Mouse (Mus musculus) activated CD4-positive, CD25-positive, alpha-beta regulatory T cell (primary cell): Measurements from ENCODE around the gene Cops6. TPM values are rescaled to one million over a fixed set of nuclear protein-coding genes. Genes with fewer than 3 reads are reported as not detected.

ENCODE experiments used
- polyA plus RNA-seq, 2 experiments: library from polyadenylated mRNA; unstranded; fragments of 100-300 nt; shearing (Covaris generic); gene quantifications; one replicate each; pipeline ENCODE4 v1.2.1; 2017

Gene Cops6
- 100 to 1,000 TPM; 201 to 238 TPM for polyA plus RNA-seq

DNA sequence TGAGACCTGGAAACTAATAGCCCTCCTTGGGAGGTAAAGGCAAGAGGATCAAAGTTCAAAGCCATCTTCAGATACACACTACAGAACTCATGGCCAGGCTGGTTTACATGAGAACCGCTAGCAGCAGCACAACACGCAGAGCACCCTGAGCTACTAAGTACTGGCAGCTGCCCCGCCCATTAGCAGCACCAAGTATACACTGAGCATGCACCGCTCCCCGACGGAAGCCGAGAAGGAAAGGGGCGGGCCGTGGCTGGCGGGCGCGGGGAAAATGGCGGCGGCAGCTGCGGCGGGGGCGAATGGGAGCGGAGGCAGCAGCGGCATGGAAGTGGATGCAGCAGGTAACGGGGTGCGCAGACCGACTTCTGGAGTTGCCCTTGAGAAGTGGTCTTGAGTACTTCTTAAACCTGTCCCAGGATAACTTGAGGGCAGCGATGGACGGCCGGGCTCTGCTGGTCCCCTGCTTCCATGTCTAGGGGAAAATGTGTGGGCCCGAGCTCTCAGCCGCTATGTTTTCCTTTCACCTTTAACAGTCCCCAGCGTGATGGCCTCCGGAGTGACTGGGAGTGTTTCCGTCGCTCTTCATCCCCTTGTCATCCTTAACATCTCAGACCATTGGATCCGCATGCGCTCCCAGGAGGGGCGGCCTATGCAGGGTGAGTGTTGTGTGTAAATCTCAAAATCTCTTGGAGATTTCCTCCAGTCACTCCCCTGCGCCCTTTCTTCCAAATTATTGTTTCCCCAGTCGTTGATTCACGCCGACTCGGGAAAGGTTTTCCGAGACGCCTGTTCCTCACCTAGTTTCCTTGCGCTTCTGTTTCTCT lies at the start of gene Cops6:
TSS of gene Cops6 (plus strand) at position 230 of the 824 bp plus-strand sequence.

GRCm38 (mm10) chr5:138116255-138117198 lies 44.3 kb upstream of the Cops6 start, which contains the start of gene Zscan21:
Gene Zscan21 (plus strand): TSS chr5:138116903.

GRCm38 (mm10) chr5:138155443-138155976 lies 5.4 kb upstream of the Cops6 start, which contains the start of gene Zfp113:
Gene Zfp113 (minus strand): TSS chr5:138155744.

GRCm38 (mm10) chr5:138171695-138172491 lies 11.0 kb downstream of the Cops6 start, which contains the start of the genes Ap4m1 and Mcm7:
Gene Ap4m1 (plus strand): TSS chr5:138172002.
Gene Mcm7 (minus strand): TSS chr5:138172422.

DNA sequence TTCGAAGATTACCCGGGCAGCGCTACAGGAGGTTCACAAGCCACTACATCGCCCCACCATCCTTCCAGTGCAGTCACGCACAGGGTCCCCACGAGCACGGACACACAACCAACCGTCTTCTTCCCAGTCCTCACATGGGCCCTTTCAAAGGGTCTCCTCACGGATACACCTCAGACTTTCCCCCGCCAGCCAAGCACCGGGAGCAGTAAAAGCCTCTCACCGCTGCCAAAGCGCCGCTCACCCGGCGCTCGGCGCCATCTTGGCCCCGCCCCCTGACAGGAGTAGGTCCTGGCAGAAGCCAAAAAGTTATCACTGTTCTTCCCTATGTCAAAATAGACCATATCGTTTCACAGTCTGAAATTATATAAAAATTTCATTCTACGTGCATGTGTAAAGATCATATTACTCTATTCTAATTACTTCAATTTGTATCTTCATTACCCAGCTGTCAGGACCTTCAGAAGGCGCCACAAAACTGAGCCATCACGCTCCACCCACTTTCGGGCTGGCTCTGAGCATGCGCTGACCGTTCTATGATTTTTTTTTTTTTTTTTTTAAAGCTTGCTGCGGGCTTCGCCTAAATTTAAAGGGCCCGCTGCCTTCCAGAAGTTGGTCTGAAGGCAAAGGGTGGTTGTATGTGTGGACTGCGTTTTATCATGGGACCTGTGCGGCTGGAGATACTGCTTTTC lies 26.2 kb downstream of the Cops6 start, which contains the start of the genes Taf6 and Cnpy4:
TSS of gene Taf6 (minus strand) at position 502 of the 689 bp plus-strand sequence.
TSS of gene Cnpy4 (plus strand) at position 536 of the 689 bp plus-strand sequence.

DNA sequence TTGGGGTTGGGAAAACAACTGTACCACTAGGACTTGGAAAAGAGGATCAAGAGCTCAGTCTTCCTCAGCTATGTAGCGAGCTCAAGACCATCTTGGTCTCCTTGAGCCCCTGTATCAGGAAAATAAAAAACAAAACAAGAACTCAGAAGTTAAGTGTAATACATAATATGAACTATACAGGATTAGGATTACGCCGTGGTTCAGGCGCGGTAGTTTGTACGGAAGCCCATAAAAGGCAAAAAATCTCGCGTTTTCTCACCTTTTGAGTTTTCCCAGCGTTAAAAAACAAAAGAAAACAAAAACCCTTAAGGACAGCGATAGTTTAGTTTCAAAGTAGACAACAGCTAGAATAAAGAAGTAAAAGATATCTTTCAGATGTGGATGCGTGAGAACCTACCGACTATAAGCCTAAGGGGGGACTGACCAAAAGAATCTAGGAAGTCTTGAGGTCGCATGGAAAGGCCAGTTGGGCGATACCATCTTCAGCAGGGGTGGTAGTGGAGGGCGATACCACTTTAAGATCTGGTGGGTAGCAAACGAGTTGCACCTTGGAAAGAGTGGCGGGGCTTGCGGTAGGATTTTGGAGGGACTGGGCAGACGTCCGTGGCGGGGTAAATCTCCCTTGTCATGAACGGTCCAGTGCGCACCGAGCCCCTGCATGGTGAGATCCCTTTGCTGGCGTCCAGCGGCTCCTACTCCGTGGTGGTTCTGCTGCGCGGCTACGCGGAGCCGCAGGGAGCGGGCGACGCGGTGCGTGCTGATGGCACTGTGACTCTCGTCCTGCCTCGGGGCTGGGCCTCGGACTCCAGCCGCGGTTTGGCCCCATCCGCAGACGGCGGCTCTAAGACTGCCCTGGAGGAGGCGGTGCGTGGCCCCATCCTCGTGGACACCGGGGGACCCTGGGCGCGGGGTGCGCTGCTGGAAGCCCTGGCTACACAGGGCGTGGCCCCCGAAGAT lies 33.2 kb downstream of the Cops6 start, which contains the start of gene Mblac1:
TSS of gene Mblac1 (plus strand) at position 544 of the 957 bp plus-strand sequence.

Other genes starting within 250 kb of the Cops6 start
- under 1 TPM in 1 of 2 experiments, not detected in 1; 0.11 TPM for gene Cyp3a13, start 239.5 kb upstream of the Cops6 start, polyA plus RNA-seq
- under 1 TPM in 1 of 2 experiments, not detected in 1; 0.06 TPM for gene Gjc3, start 198.0 kb upstream of the Cops6 start, polyA plus RNA-seq
- not detected for gene Azgp1, start 179.6 kb upstream of the Cops6 start, polyA plus RNA-seq
- under 1 TPM in 1 of 2 experiments, not detected in 1; 0.10 TPM for gene Smok3a, start 139.8 kb upstream of the Cops6 start, polyA plus RNA-seq
- under 1 TPM in 1 of 2 experiments, not detected in 1; 0.50 TPM for gene Smok3b, start 139.6 kb upstream of the Cops6 start, polyA plus RNA-seq
- gene Smok3c, start 107.9 kb upstream of the Cops6 start, polyA plus RNA-seq, result under 1 TPM in 1 of 2 experiments, not detected in 1; 0.20 TPM
- gene Zkscan1, start 76.0 kb upstream of the Cops6 start, polyA plus RNA-seq, result 10 to 100 TPM; 13.7 to 15.0 TPM
- gene Zscan21, start 44.2 kb upstream of the Cops6 start, polyA plus RNA-seq, result 10 to 100 TPM; 25.9 to 26.6 TPM
- 10 to 100 TPM; 13.8 to 18.1 TPM for gene Zfp113, start 5.3 kb upstream of the Cops6 start, polyA plus RNA-seq
- gene Ap4m1, start 10.9 kb downstream of the Cops6 start, polyA plus RNA-seq, result 10 to 100 TPM in 1 of 2 experiments, 1 to 10 TPM in 1; 4.1 to 11.6 TPM
- gene Mcm7, start 11.4 kb downstream of the Cops6 start, polyA plus RNA-seq, result 10 to 100 TPM; 79.6 to 79.8 TPM
- gene Taf6, start 26.4 kb downstream of the Cops6 start, polyA plus RNA-seq, result 10 to 100 TPM; 34.4 to 42.4 TPM
- gene Cnpy4, start 26.4 kb downstream of the Cops6 start, polyA plus RNA-seq, result 10 to 100 TPM; 13.7 to 14.6 TPM
- gene Mblac1, start 33.2 kb downstream of the Cops6 start, polyA plus RNA-seq, result 1 to 10 TPM; 1.1 to 2.5 TPM
- gene Nxpe5, start 64.8 kb downstream of the Cops6 start, polyA plus RNA-seq, result under 1 TPM; 0.06 to 0.86 TPM
- 100 to 1,000 TPM in 1 of 2 experiments, 10 to 100 TPM in 1; 81.7 to 117 TPM for gene Lamtor4, start 94.4 kb downstream of the Cops6 start, polyA plus RNA-seq
- 10 to 100 TPM; 20.7 to 48.2 TPM for gene BC037034, start 103.0 kb downstream of the Cops6 start, polyA plus RNA-seq
- under 1 TPM; 0.28 to 0.37 TPM for gene Gal3st4, start 111.8 kb downstream of the Cops6 start, polyA plus RNA-seq
- gene Gm43720, start 118.9 kb downstream of the Cops6 start, polyA plus RNA-seq, result under 1 TPM in 1 of 2 experiments, not detected in 1; 0.28 TPM
- gene Gpc2, start 118.9 kb downstream of the Cops6 start, polyA plus RNA-seq, result 1 to 10 TPM in 1 of 2 experiments, under 1 TPM in 1; 0.82 to 1.3 TPM
- 1 to 10 TPM in 1 of 2 experiments, under 1 TPM in 1; 0.85 to 3.1 TPM for gene Stag3, start 119.2 kb downstream of the Cops6 start, polyA plus RNA-seq
- gene Pvrig, start 180.9 kb downstream of the Cops6 start, polyA plus RNA-seq, result 10 to 100 TPM in 1 of 2 experiments, 1 to 10 TPM in 1; 2.5 to 37.9 TPM